Mouse (Mus musculus) ES-Bruce4 (cell line): ENCODE measurements at regions not wholly inside any gene's neighbourhood (a gene's known extent, or its start where the extent isn't known, plus 50 kb on each side); places are given as distances from the start of the nearest gene placed in this dataset.

Experiments used
- H3K27ac ChIP-seq: 2 replicates; pipeline ENCODE4 v1.5.1; 2012; ENCODE audit warnings: low read length, inconsistent platforms; ENCODE audit not compliant: insufficient read depth
- H3K27me3 ChIP-seq: 2 replicates; pipeline ENCODE4 v1.6.1; 2012; ENCODE audit warnings: mild to moderate bottlenecking, low read length, inconsistent platforms; ENCODE audit not compliant: control insufficient read depth, poor library complexity, insufficient read depth, severe bottlenecking
- H3K36me3 ChIP-seq: 2 replicates; pipeline ENCODE4 v1.6.1; 2012; ENCODE audit warnings: inconsistent platforms, mild to moderate bottlenecking, low read length, moderate library complexity; ENCODE audit not compliant: control insufficient read depth, poor library complexity, insufficient read depth, severe bottlenecking
- H3K4me1 ChIP-seq: one replicate; pipeline ENCODE4 v1.8.1; 2011; ENCODE audit warnings: low read length; ENCODE audit not compliant: control insufficient read depth, insufficient read depth
- H3K4me3 ChIP-seq: 2 replicates; pipeline ENCODE4 v1.5.1; 2011; ENCODE audit warnings: low read depth, mild to moderate bottlenecking, low read length
- H3K9ac ChIP-seq: 2 replicates; pipeline ENCODE4 v1.6.1; 2012; ENCODE audit warnings: low read depth, mild to moderate bottlenecking, inconsistent platforms; ENCODE audit not compliant: poor library complexity, severe bottlenecking
- H3K9me3 ChIP-seq: replicated peaks from 2 replicates; pipeline ENCODE4 v1.6.1; 2012; ENCODE audit warnings: mild to moderate bottlenecking, low read length, inconsistent platforms; ENCODE audit not compliant: control insufficient read depth, poor library complexity, insufficient read depth, severe bottlenecking
- CTCF ChIP-seq: IDR thresholded peaks from one replicate; pipeline ENCODE4 v1.8.1; 2011; ENCODE audit warnings: low read depth, low read length
- EP300 ChIP-seq: IDR thresholded peaks from 2 replicates; pipeline ENCODE4 v1.6.1; 2011; ENCODE audit warnings: low read depth, low read length; ENCODE audit not compliant: insufficient read depth
- POLR2A ChIP-seq: IDR thresholded peaks from one replicate; pipeline ENCODE4 v1.8.1; 2011; ENCODE audit warnings: low read length; ENCODE audit not compliant: insufficient read depth

GRCm38 (mm10) chr1:83701696-83702404, 293.9 kb upstream of the Sphkap start:
- no peaks in the 10 kb centered on the region for H3K36me3 ChIP-seq
- no peak for TF ChIP-seq EP300
- no peak for TF ChIP-seq CTCF
- TF ChIP-seq POLR2A = no peak
- H3K9ac ChIP-seq = no peak overlapping the region
- H3K27me3 ChIP-seq = no peaks in the 10 kb centered on the region
- no peaks in the 10 kb centered on the region; the same call in 1 of the 2 replicates for H3K9me3 ChIP-seq
- no peak overlapping the region for H3K27ac ChIP-seq
- H3K4me1 ChIP-seq = no peaks in the 10 kb centered on the region
- no peak overlapping the region for H3K4me3 ChIP-seq

GRCm38 (mm10) chr1:83697422-83697821, 289.4 kb upstream of the Sphkap start:
- Histone ChIP-seq H3K4me1 (no peaks in the 10 kb centered on the region), H3K27me3 (no peaks in the 10 kb centered on the region), H3K9me3 (no peaks in the 10 kb centered on the region), H3K4me3 (no peak overlapping the region), H3K9ac (no peak overlapping the region), H3K27ac (no peak overlapping the region), H3K36me3 (no peaks in the 10 kb centered on the region)
- no peak for TF ChIP-seq POLR2A
- no peak for TF ChIP-seq CTCF

- Histone ChIP-seq H3K4me3 (no peak overlapping the region), H3K27me3 (no peaks in the 10 kb centered on the region)
These were observed 277.2 kb upstream of the Sphkap start for GRCm38 (mm10) chr1:83685221-83685620.

GRCm38 (mm10) chr1:83665326-83665725, 257.3 kb upstream of the Sphkap start:
- H3K4me3 ChIP-seq = no peak overlapping the region
- no peak for TF ChIP-seq POLR2A
- TF ChIP-seq EP300 = no peak
- no peak for TF ChIP-seq CTCF
- no peak overlapping the region for H3K27ac ChIP-seq
- no peaks in the 10 kb centered on the region for H3K4me1 ChIP-seq
- H3K36me3 ChIP-seq = no peaks in the 10 kb centered on the region
- no peaks in the 10 kb centered on the region for H3K27me3 ChIP-seq
- no peak overlapping the region for H3K9ac ChIP-seq
- no peaks in the 10 kb centered on the region for H3K9me3 ChIP-seq

More at GRCm38 (mm10) chr1:83685221-83685620, 277.2 kb upstream of the Sphkap start:
- H3K4me1 ChIP-seq = no peaks in the 10 kb centered on the region
- H3K27ac ChIP-seq = no peak overlapping the region
- no peaks in the 10 kb centered on the region for H3K36me3 ChIP-seq
- no peak for TF ChIP-seq EP300
- no peak for TF ChIP-seq CTCF
- no peak for TF ChIP-seq POLR2A
- no peaks in the 10 kb centered on the region for H3K9me3 ChIP-seq
- H3K9ac ChIP-seq = no peak overlapping the region

GRCm38 (mm10) chr1:83661808-83662802, 254.1 kb upstream of the Sphkap start:
- H3K27ac ChIP-seq = no peak overlapping the region
- no peaks in the 10 kb centered on the region for H3K36me3 ChIP-seq
- no peak overlapping the region for H3K4me3 ChIP-seq
- H3K9ac ChIP-seq = no peak overlapping the region
- H3K9me3 ChIP-seq = no peaks in the 10 kb centered on the region
- no peaks in the 10 kb centered on the region for H3K4me1 ChIP-seq
- TF ChIP-seq POLR2A = no peak
- TF ChIP-seq EP300 = no peak
- TF ChIP-seq CTCF = no peak
- no peaks in the 10 kb centered on the region for H3K27me3 ChIP-seq
